Mouse (Mus musculus) small intestine, adult 2 months (tissue): ENCODE results near the gene 9630041A04Rik. TPM values are rescaled to one million over a fixed set of nuclear protein-coding genes. Genes with fewer than 3 reads are reported as not detected.

Experiments used
- H3K27ac ChIP-seq: fragments of 200-500 bp; 2 replicates; pipeline ENCODE4 v1.5.1; 2012; ENCODE audit warnings: low read depth, low read length, control low read depth, inconsistent platforms; ENCODE audit not compliant: insufficient read depth
- H3K27me3 ChIP-seq: fragments of 200-500 bp; 2 replicates; pipeline ENCODE4 v1.6.1; 2012; ENCODE audit warnings: mild to moderate bottlenecking, moderate library complexity, low read length, inconsistent platforms; ENCODE audit not compliant: control insufficient read depth, insufficient read depth
- H3K36me3 ChIP-seq: fragments of 200-500 bp; 2 replicates; pipeline ENCODE4 v1.6.1; 2012; ENCODE audit warnings: mild to moderate bottlenecking, low read length, control low read depth, inconsistent platforms; ENCODE audit not compliant: control insufficient read depth, insufficient read depth
- H3K4me1 ChIP-seq: fragments of 200-500 bp; 2 replicates; pipeline ENCODE4 v1.6.1; 2012; ENCODE audit warnings: low read length, inconsistent platforms, mixed read lengths; ENCODE audit not compliant: control insufficient read depth, insufficient read depth, insufficient read length
- H3K4me3 ChIP-seq: fragments of 200-500 bp; 2 replicates; pipeline ENCODE4 v1.5.1; 2012; ENCODE audit warnings: low read depth, mild to moderate bottlenecking, control low read depth, inconsistent platforms, low read length, moderate library complexity
- CTCF ChIP-seq: fragments of 200-500 bp; IDR thresholded peaks from 2 replicates; pipeline ENCODE4 v1.5.1; 2012; ENCODE audit warnings: low read depth, mild to moderate bottlenecking, control low read depth, inconsistent platforms, low read length, moderate library complexity, mixed read lengths; ENCODE audit not compliant: insufficient replicate concordance, insufficient read length; ENCODE audit errors: extremely low read depth
- POLR2A ChIP-seq: fragments of 200-500 bp; IDR thresholded peaks from 2 replicates; pipeline ENCODE4 v1.6.1; 2012; ENCODE audit warnings: low read depth, mild to moderate bottlenecking, control low read depth, inconsistent platforms, low read length, moderate library complexity
- WGBS: fragments of 180-500 bp; shearing (Covaris S2); methylation state at CpG from one replicate; pipeline ENCODE4 v1.1.7; 2018; 5-methylcytosine and 5-hydroxymethylcytosine counted together
- polyA plus RNA-seq: library from polyadenylated mRNA; depleted of rRNA; stranded (reverse); fragments of >200 nt; gene quantifications from 2 replicates; pipeline ENCODE4 v1.2.3, GENCODE M21; 2012

9630041A04Rik gene
- polyA plus RNA-seq, 1 experiment, result not detected

DNA sequence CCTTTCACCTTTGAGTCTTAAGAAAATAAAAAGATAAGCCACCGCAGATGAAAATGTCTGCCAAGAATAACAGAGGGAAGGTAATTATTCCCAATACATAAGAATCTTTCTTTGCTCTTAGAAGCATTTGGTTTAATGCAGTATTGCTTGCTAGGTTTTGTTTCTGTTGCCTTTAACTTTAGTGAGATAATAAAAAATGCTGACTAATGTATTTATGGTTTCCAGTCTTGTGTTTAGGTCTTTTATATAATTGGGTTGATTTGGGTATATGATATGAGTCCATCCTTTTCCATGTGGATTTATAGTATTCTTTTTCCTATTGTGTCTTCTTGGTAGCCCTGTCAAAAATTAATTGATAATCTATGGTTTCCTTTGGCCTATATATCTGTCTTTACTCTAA is 36.2 kb downstream of the 9630041A04Rik start:
- Histone ChIP-seq H3K36me3 (no peaks in the 10 kb centered on the region), H3K27ac (no peak overlapping the region), H3K4me3 (no peak overlapping the region), H3K27me3 (no peaks in the 10 kb centered on the region), H3K4me1 (no peaks in the 10 kb centered on the region)
- no peak for TF ChIP-seq POLR2A
- no peak for TF ChIP-seq CTCF
- 66% methylated on average over 1 of the region's 1 CpGs for WGBS

DNA sequence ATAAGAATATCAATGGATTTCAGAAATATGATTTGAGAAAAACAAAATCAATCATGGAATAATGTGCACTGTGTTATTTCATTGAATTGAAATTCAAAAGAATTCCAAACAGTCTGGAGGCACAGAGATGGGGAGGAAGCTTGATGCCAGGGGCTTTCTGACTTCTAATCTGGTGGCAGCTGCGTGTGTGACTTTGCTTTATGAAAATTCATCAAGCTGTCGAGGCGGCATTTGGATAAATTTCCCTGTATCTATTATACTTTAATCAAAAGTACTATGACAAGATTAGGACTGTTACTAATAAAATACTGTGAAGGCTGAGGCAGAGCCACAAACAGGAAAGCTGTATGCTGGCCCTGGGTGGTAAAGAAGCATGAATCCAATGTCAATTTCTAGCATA is 41.8 kb downstream of the 9630041A04Rik start:
- H3K4me3 ChIP-seq, result no peak overlapping the region
- no peak for TF ChIP-seq CTCF
- TF ChIP-seq POLR2A, result no peak
- H3K27ac ChIP-seq, result no peak overlapping the region
- 90% methylated on average over 3 of the region's 3 CpGs for WGBS
- no peaks in the 10 kb centered on the region for H3K4me1 ChIP-seq
- H3K27me3 ChIP-seq, result no peaks in the 10 kb centered on the region
- no peaks in the 10 kb centered on the region for H3K36me3 ChIP-seq

DNA sequence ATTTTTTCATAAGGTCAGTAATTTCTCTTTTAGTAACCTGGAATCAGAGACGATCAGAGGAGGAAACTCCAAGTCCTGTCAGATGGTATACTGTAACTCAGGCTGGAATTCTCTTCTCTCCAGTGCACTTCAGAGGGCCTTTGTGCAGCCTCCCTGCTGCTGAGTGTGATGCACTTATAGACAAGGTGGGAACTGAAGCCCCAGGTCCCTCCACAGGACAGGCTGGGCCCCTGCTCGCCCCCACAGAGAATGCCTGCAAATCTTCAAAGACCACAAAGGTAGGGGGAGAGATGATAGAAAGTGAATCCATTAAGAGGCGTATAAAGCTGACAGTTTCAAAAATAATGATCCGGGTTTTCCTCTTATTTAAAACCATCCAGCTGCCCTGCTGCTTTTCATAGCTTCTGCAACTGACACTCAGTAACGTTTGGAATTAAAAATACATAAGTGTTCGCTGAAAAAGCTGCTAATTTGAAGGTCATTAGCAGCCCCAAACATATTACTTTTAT is 46.2 kb downstream of the 9630041A04Rik start:
- TF ChIP-seq CTCF (no peak), POLR2A (no peak)
- WGBS, result 60% methylated on average over 6 of the region's 6 CpGs
- no peaks in the 10 kb centered on the region for H3K27me3 ChIP-seq
- H3K4me1 ChIP-seq, result no peaks in the 10 kb centered on the region
- no peaks in the 10 kb centered on the region for H3K36me3 ChIP-seq
- H3K4me3 ChIP-seq, result no peak overlapping the region
- H3K27ac ChIP-seq, result no peak overlapping the region

DNA sequence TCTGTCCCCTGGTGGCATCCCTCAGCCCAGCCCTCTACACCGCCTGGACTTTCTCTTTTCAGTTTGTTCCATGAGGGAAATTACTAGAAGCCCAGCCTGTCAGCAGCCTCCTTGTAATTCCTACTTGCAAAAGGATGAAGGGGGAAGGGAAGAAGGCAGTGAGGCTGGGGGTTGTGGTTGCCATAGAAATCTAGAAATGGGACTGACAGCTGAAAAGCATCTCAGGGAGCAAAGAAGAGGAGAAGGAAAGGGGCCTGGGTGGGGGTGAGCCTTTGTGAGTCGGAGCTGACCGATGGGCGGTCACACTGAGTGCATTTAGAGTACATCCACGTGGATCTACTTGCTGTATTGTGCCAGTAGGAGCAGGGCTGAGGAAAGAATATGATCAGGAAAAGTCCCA is 47.2 kb downstream of the 9630041A04Rik start:
- H3K27me3 ChIP-seq, result no peaks in the 10 kb centered on the region
- H3K4me1 ChIP-seq, result no peaks in the 10 kb centered on the region
- 61% methylated on average over 5 of the region's 5 CpGs for WGBS
- H3K4me3 ChIP-seq, result no peak overlapping the region
- H3K36me3 ChIP-seq, result no peaks in the 10 kb centered on the region
- H3K27ac ChIP-seq, result no peak overlapping the region
- no peak for TF ChIP-seq CTCF
- TF ChIP-seq POLR2A, result no peak

DNA sequence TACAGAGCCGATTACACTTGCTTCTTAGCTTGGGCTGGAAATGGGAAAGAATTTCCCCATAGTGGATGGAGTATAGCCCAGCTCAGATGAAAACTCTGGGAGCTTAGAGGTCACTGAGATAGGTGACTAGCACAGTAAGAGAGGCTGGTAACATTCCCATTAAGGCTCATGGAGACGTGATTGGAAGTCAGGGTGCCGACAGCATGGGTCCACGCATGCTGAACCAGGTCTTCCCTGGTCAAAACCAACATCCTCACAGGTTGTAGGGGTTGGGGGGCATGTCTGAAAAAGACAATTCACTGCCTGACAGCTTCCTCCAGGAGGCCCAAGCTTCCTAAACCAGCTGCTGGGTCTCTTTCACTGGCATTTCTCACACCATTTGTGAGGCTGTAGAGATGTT is 47.9 kb downstream of the 9630041A04Rik start:
- 84% methylated on average over 4 of the region's 4 CpGs for WGBS
- H3K27me3 ChIP-seq, result no peaks in the 10 kb centered on the region
- H3K4me1 ChIP-seq, result no peaks in the 10 kb centered on the region
- TF ChIP-seq POLR2A (no peak), CTCF (no peak)
- H3K27ac ChIP-seq, result no peak overlapping the region
- H3K36me3 ChIP-seq, result no peaks in the 10 kb centered on the region
- no peak overlapping the region for H3K4me3 ChIP-seq

DNA sequence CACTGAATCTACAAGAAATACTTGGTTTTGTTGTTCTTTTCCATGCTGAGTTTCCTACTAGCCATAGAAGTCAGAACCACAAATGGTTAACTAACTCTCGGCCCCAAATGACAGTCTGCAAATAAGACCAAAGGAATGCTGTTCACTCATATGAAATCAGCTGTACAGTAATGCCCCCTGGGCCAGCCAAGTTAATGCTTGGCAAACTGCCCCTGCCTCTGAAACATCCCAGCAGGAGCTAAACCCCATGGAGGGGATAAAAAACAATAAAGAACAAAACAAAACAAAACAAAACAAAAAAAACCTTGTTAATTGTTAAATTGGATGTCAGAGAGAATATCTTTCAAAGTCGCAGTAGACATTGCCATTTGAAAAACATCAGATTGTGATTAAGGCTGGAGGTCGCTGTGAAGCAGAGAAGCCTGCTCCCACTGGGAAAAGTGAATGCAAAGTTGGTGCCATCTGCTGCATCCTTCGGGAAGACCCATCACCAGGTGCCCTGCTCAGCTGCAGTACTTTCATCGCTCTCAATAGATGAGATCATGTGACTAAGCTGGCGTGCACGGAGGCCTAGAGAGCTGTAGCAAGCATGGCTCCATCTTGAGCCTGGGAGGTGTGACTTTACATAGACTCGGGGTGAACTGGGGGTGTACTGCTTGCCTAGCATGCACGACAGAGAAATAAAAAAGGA is 49.7 kb downstream of the 9630041A04Rik start:
- Histone ChIP-seq H3K27ac (no peak overlapping the region), H3K27me3 (no peaks in the 10 kb centered on the region), H3K4me3 (no peak overlapping the region), H3K4me1 (no peaks in the 10 kb centered on the region), H3K36me3 (no peaks in the 10 kb centered on the region)
- TF ChIP-seq CTCF (no peak), POLR2A (no peak)
- 61% methylated on average over 9 of the region's 9 CpGs for WGBS

DNA sequence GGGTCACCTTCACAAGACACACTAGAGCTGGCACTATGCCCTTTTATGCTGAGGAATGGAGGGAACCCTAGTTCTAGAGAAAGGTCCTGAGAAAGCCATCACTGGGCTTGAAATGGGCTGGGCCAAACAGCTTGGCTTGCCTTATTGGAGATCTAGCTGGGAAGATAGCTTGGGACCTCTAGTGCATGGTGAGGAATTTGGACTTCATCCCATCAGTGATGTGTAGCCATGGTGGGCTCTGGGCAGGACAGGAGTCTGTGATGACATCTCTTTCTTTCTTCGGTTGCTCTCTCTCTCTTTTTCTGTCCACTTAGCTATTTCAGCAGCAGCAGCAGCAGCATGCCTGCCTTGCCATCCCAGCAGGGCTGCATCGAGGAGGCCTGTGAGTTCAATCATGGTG is 53.4 kb downstream of the 9630041A04Rik start:
- TF ChIP-seq POLR2A (no peak), CTCF (no peak)
- Histone ChIP-seq H3K27ac (no peak overlapping the region), H3K36me3 (no peaks in the 10 kb centered on the region), H3K4me1 (no peaks in the 10 kb centered on the region), H3K4me3 (no peak overlapping the region), H3K27me3 (no peaks in the 10 kb centered on the region)
- 76% methylated on average over 2 of the region's 2 CpGs for WGBS
